14 mouse cellular contexts compared by ENCODE assay signal in genomic region chr3:55587434-55587971, GRCm38 (mm10).
DNase-seq lines count a peak whose midpoint lies in the region; ATAC-seq lines count a peak whose summit lies in the region.
"Had no signal": no experiment of that assay in that cellular context is flagged by ENCODE, and none has a peak within 500 bp of the region (broad histone marks: within the 10 kb centered on the region; RNA-seq: fewer than 3 reads in every experiment).

No protein-coding gene starts in this region.

- H3K36me3 ChIP-seq in embryonic facial prominence, embryonic 10.5 days (replicated peaks): no peaks in the 10 kb centered on the region
- no peaks in the 10 kb centered on the region for H3K36me3 ChIP-seq in hindbrain, embryonic 11.5 days (ENCODE audit: control insufficient read depth, insufficient read depth, low read length)
- H3K36me3 ChIP-seq in midbrain, embryonic 12.5 days: no peaks in the 10 kb centered on the region

- H3K4me2 ChIP-seq in hindbrain, embryonic 11.5 days (replicated peaks; ENCODE audit: low read depth, low read length): no peak overlapping the region
- H3K4me2 ChIP-seq in midbrain, embryonic 12.5 days (replicated peaks): peak overlapping the region; percentile 19; the same call in 1 of the 2 replicates

- no peaks in the 10 kb centered on the region for H3K27me3 ChIP-seq in embryonic facial prominence, embryonic 10.5 days (replicated peaks; ENCODE audit: low read depth, poor library complexity, severe bottlenecking)
- H3K27me3 ChIP-seq in hindbrain, embryonic 11.5 days (ENCODE audit: control insufficient read depth, insufficient read depth, low read length): no peaks in the 10 kb centered on the region
- no peaks in the 10 kb centered on the region for H3K27me3 ChIP-seq in midbrain, embryonic 12.5 days
- H3K27me3 ChIP-seq: Patski had no signal

- H3K4me3 ChIP-seq in embryonic facial prominence, embryonic 10.5 days: peak overlapping the region; percentile 25
- H3K4me3 ChIP-seq in hindbrain, embryonic 11.5 days (ENCODE audit: low read depth, low read length): no peak overlapping the region
- H3K4me3 ChIP-seq in midbrain, embryonic 12.5 days: no peak overlapping the region
- H3K4me3 ChIP-seq: megakaryocyte, embryonic 14.5 days had no signal

- H3K9me3 ChIP-seq in embryonic facial prominence, embryonic 10.5 days: no peaks in the 10 kb centered on the region
- H3K9me3 ChIP-seq in hindbrain, embryonic 11.5 days (ENCODE audit: control insufficient read depth, low read length): no peaks in the 10 kb centered on the region
- H3K9me3 ChIP-seq in midbrain, embryonic 12.5 days: no peaks in the 10 kb centered on the region

- H3K4me1 ChIP-seq in embryonic facial prominence, embryonic 10.5 days: peaks cover 57% of the 10 kb centered on the region
- H3K4me1 ChIP-seq in hindbrain, embryonic 11.5 days (replicated peaks; ENCODE audit: control insufficient read depth, insufficient read depth, low read length): peaks cover 9% of the 10 kb centered on the region
- peaks cover 28% of the 10 kb centered on the region for H3K4me1 ChIP-seq in midbrain, embryonic 12.5 days

- intact Hi-C loops in gastrocnemius, postnatal 14 days (cut with DNase I; ENCODE audit: low total_unique reads): no loop called here

- peak; percentile 1 for DNase-seq in gastrocnemius, postnatal 10 days
- no peak for DNase-seq in gastrocnemius, postnatal 14 days
- DNase-seq in embryonic facial prominence, embryonic 10.5 days (ENCODE audit: low spot score): no peak
- DNase-seq in hindbrain, embryonic 11.5 days (ENCODE audit: low spot score): no peak
- DNase-seq in heart, adult 8-10 months (ENCODE audit: low spot score): no peak
- DNase-seq in spleen, adult 12 weeks (ENCODE audit: low spot score): no peak
- DNase-seq: adrenal gland, postnatal 36 days; cerebellum, adult 2 months; liver, postnatal 0 days; thymus, postnatal 14 days had no signal

- peak overlapping the region; percentile 81 for H3K27ac ChIP-seq in embryonic facial prominence, embryonic 10.5 days (replicated peaks)
- peak overlapping the region; percentile 78 for H3K27ac ChIP-seq in hindbrain, embryonic 11.5 days (ENCODE audit: low read depth, low read length)
- H3K27ac ChIP-seq in midbrain, embryonic 12.5 days (replicated peaks): peak overlapping the region; percentile 78

- H3K9ac ChIP-seq in hindbrain, embryonic 11.5 days (ENCODE audit: low read depth, low read length): 0 out of 2 replicates have a peak overlapping the region, but pooled peaks have one; percentile 21
- H3K9ac ChIP-seq in midbrain, embryonic 12.5 days (replicated peaks): no peak overlapping the region
- H3K9ac ChIP-seq: liver, postnatal 0 days had no signal

- 25% methylated on average over 12 of the region's 12 CpGs for WGBS in embryonic facial prominence, embryonic 10.5 days
- WGBS in hindbrain, embryonic 11.5 days: 25% methylated on average over 12 of the region's 12 CpGs
- WGBS in midbrain, embryonic 12.5 days: 21% methylated on average over 12 of the region's 12 CpGs

- ATAC-seq in hindbrain, embryonic 11.5 days (ENCODE audit: low FRiP score): peak; percentile 8; the same call in 1 of the 2 replicates
- ATAC-seq in midbrain, embryonic 12.5 days (ENCODE audit: low FRiP score, low read depth): peak; percentile 23
- no peak for ATAC-seq in inflammation-experienced regulatory T-cells, adult 6 months
- ATAC-seq: liver, postnatal 0 days had no signal
